Mouse (Mus musculus) adrenal gland, postnatal 36 days (tissue): ENCODE measurements around the gene Pask. TPM values are rescaled to one million over a fixed set of nuclear protein-coding genes. Genes with fewer than 3 reads are reported as not detected.
A peak's percentile ranks its signal among the peaks of the same experiment; 100 is the strongest.

Source experiments
- DNase-seq, 2 experiments: peaks; one replicate each; pipeline ENCODE4 v3.0.0; 2021; ENCODE audit warnings: mixed read lengths in 1 of 2
- microRNA-seq: library from miRNA; unstranded; fragments of <30 nt; microRNA quantifications from one replicate; pipeline ENCODE4 v1.2.0, GENCODE M21; 2021
- total RNA-seq, 2 experiments: library from RNA; stranded (reverse); gene quantifications; 2 replicates each; pipeline ENCODE4 v1.2.3; 2021

Pask gene
- total RNA-seq, 2 experiments from 2014 or later: 3.3 to 3.7 TPM

DNA sequence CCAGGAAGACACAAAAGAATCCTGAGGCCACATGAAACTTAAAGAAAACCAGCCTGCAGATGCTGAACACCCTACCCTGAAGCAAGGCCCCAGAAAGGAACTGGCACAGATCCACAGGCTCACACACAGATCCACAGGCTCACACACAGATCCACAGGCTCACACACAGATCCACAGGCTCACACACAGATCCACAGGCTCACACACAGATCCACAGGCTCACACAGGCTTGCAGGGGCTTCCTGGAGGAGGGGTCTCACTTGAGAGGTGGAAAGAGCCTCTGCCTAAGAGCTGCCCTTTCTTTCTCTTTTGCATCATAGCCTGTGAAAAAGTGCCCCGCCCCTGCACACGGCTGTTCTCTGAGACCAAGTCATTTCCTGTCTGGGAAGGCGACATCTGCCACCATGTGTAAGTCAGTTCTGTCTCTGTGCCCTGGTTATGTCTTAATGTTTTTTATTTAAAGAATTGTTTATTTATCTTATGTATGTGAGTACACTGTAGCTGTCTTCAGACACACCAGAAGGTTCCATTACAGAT, 53.5 kb downstream of the Pask start:
- no peak for DNase-seq

DNA sequence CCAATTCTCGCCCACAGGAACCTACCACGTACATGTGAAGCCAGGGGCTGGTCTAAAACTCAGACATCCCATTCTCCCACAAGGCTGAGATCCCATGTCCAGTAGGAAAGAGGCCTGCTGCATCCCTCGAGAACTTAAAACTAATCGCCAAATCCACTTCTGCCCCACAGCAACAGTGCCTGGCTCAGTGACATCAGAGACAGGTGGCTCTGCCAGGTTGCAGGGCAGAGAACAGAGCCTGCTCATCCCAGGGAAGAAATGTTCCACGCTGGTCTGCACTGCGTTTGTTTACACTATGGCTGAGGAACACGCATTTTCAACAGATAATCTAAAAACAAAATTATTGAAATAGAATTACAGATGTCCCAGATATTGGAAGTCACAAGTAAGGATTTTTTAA, 66.2 kb downstream of the Pask start:
- no peak for DNase-seq

DNA sequence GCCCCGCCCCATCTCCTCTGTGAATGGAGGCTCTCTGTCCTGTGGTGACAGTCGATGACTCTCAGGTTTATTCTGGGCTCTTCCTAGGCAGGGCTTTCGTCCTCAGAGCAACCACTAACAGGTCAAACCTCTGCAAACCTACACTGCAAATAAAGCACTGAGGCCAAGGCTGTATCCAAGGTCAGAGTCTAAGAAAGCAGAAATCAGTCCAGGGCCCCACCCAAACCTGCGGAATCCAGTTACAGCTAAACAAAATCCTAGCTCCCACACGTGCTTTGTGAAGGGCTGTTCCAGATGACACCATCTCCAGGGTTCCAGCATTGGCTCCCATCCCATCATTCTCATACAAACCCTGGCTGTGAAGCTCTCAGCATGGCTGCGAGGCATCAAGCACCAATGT, 67.7 kb downstream of the Pask start:
- DNase-seq: no peak

- peak; percentile 58 to 72 for DNase-seq
These were observed 70.9 kb downstream of the Pask start for GRCm38 (mm10) chr1:93272409-93272821.

GRCm38 (mm10) chr1:93271751-93272150, 71.5 kb downstream of the Pask start:
- no peak for DNase-seq

DNA sequence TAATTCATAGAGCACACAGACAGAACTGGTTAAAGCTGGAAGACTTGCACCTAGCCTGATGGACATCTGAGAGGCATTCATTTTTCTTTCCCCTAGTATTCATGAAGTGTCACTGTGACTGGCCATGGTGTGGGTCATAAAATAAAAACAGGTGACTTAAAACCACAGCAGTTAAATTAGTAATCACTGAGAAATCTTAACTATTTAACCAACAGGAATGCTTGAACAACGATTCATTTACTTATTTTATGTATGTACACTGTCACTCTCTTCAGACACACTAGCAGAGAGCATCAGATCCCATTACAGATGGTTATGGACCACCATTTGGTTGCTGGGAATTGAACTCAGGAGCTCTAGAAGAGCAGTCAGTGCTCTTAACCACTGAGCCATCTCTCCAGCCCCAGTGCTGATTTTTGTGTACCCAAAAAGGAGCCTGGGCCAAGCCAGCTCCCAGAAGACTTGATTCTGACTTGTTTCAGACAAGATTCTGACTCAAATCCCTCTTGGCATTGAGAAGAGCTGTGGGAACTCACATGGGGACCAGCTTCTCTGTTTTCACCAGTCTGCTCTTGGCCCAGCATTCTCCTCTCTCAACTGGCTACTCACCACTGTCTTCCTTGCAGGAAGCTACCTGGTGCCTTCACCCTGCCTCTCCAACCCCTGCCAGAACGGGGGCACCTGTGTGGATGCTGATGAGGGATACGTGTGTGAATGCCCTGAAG, 72.6 kb downstream of the Pask start:
- DNase-seq: no peak

- DNase-seq: no peak
These were observed 75.0 kb downstream of the Pask start for GRCm38 (mm10) chr1:93268246-93268645.

DNA sequence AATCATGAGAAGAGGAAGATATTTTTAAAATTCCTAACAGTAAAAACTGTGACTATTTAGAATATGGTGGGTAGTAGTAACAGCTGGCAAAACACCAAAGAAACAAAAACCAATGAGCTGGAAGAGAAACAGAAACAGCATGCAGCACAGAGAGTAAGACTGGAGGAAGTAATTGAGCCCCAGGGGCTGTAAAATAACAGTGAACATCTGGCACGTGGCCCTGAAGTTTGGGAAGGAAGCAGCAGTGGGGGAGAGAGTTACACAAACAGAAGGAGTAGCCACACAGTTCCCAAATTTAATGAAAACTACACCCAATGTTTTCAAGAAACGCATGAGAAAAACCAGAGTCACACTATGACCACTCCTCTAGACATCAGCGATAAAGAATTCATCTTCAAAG, 76.1 kb downstream of the Pask start:
- no peak for DNase-seq

Small RNA genes within 50 kb of the gene (microRNA-seq; reads per million reads assigned to microRNA genes)
- gene Mir6345 (not detected), gene Mir6901 (not detected), gene Mir6902 (not detected)

Other genes starting within 250 kb of the Pask start
- gene Kif1a, start 241.5 kb downstream of the Pask start, total RNA-seq: 10 to 100 TPM; 20.7 to 27.9 TPM
- not detected for gene Agxt, start 208.2 kb downstream of the Pask start, total RNA-seq
- not detected for gene 2310007B03Rik, start 182.5 kb downstream of the Pask start, total RNA-seq
- under 1 TPM in 1 of 2 experiments, not detected in 1; 0.03 TPM for gene Crocc2, start 174.8 kb downstream of the Pask start, total RNA-seq
- 10 to 100 TPM; 15.5 to 18.3 TPM for gene Sned1, start 107.6 kb downstream of the Pask start, total RNA-seq
- gene Mterf4, start 37.6 kb downstream of the Pask start, total RNA-seq: 10 to 100 TPM; 23.0 to 24.9 TPM
- 10 to 100 TPM; 31.8 to 32.5 TPM for gene Ppp1r7, start 628 bp downstream of the Pask start, total RNA-seq
- gene Ano7, start 30.4 kb upstream of the Pask start, total RNA-seq: not detected
- gene Hdlbp, start 135.3 kb upstream of the Pask start, total RNA-seq: 100 to 1,000 TPM; 374 to 400 TPM
- gene Farp2, start 168.6 kb upstream of the Pask start, total RNA-seq: 10 to 100 TPM; 19.1 to 23.5 TPM